In the genomic region with DNA sequence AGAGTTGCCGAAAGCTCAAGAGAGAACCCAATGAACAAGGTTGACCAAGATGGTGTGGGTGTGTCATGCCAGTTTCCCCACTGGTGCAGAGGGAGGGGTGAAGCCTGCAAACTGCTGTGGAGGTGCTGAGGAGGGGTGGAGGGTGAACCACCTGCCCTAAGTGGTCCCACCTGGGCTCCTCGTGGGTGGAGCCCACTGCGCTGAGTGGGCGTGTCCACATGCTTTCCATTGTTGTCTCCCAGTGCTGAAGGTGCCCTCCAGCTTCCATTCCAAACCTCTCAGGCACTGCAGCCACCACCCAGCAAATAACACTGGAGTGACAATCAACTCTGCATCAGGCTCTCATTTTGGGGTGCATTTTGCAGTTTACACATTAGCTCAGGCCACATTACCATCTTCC, we compare ENCODE assay signal across 22 mouse cellular contexts.
"Had no signal": no experiment of that assay in that cellular context is flagged by ENCODE, and none has a peak within 500 bp of the region (broad histone marks: within the 10 kb centered on the region; RNA-seq: fewer than 3 reads in every experiment).

No protein-coding gene starts in this region.

- DNase-seq: gastrocnemius, postnatal 36 days; heart, adult 11 months; heart, adult 2 months; heart, postnatal 10 days; kidney, adult 11 months; kidney, adult 2 months; kidney, adult 9 months; kidney, postnatal 14 days; kidney, postnatal 36 days; layer of hippocampus, adult 9-11 months; layer of hippocampus, postnatal 36 days; left cerebral cortex, postnatal 4 days; liver; liver, embryonic 13.5 days; liver, postnatal 0 days had no signal

- H3K9me3 ChIP-seq: heart, embryonic 10.5 days; heart, embryonic 12.5 days; hindbrain, embryonic 13.5 days; hindbrain, embryonic 15.5 days; kidney, embryonic 15.5 days; limb, embryonic 12.5 days; liver, embryonic 13.5 days; liver, embryonic 15.5 days had no signal

- H3K4me1 ChIP-seq: liver, embryonic 13.5 days; liver, embryonic 15.5 days had no signal

- H3K27me3 ChIP-seq: liver, embryonic 13.5 days; liver, embryonic 15.5 days had no signal

- H3K36me3 ChIP-seq: heart, embryonic 10.5 days; heart, embryonic 12.5 days; hindbrain, embryonic 13.5 days; hindbrain, embryonic 15.5 days; kidney, embryonic 15.5 days; limb, embryonic 12.5 days; liver, embryonic 13.5 days; liver, embryonic 15.5 days had no signal

- H3K4me3 ChIP-seq: heart, adult 2 months; heart, embryonic 10.5 days; heart, embryonic 12.5 days; hindbrain, embryonic 13.5 days; hindbrain, embryonic 15.5 days; kidney, embryonic 15.5 days; limb, embryonic 12.5 days; liver, embryonic 13.5 days; liver, embryonic 15.5 days had no signal
